Mouse (Mus musculus) G1E (cell line): ENCODE data around the gene Fxr2.

Experiments
- CTCF ChIP-seq: IDR thresholded peaks from 2 replicates; pipeline ENCODE4 v1.5.1; 2012; ENCODE audit warnings: low read depth, low read length, inconsistent platforms, mixed read lengths
- GATA1 ChIP-seq: IDR thresholded peaks from 2 replicates; pipeline ENCODE4 v1.6.1; 2012; ENCODE audit warnings: borderline replicate concordance, low read length, inconsistent platforms, mixed read lengths
- GATA2 ChIP-seq: IDR thresholded peaks from 2 replicates; pipeline ENCODE4 v1.6.1; 2012; ENCODE audit warnings: low read depth, low read length, inconsistent platforms, borderline replicate concordance
- POLR2AphosphoS5 ChIP-seq: IDR thresholded peaks from 2 replicates; pipeline ENCODE4 v1.6.1; 2012; ENCODE audit warnings: low read depth, low read length, inconsistent platforms; ENCODE audit not compliant: insufficient replicate concordance
- TAL1 ChIP-seq: conservative IDR thresholded peaks from 2 replicates; pipeline ENCODE4 v1.6.1; 2012; ENCODE audit warnings: low read depth, low read length, inconsistent platforms, mixed read lengths

GRCm38 (mm10) chr11:69655264-69656064, 22.7 kb downstream of the Fxr2 start, which contains the start of gene Sox15:
- TF ChIP-seq GATA1 (no peak), CTCF (no peak), GATA2 (no peak), TAL1 (no peak), POLR2AphosphoS5 (no peak)
